Mouse (Mus musculus) stomach, postnatal 0 days (tissue): ENCODE results near the gene Zfp777. TPM values are rescaled to one million over a fixed set of nuclear protein-coding genes. Genes with fewer than 3 reads are reported as not detected.

ENCODE experiments used
- ATAC-seq: fragments of 200-750 bp; cut with Nextera tagmentation; 2 replicates; pipeline ENCODE4 v1.8.0; 2017; ENCODE audit not compliant: low FRiP score, low TSS enrichment
- DNase-seq: peaks from one replicate; pipeline ENCODE4 v3.0.0-alpha.2; 2016; ENCODE audit warnings: low spot score
- H3K27ac ChIP-seq: fragments of 300-500 bp; sonication (generic); replicated peaks from 2 replicates; pipeline ENCODE4 v1.5.1; 2014; ENCODE audit warnings: mild to moderate bottlenecking, control low read depth
- H3K27me3 ChIP-seq: fragments of 300-500 bp; sonication (generic); 2 replicates; pipeline ENCODE4 v1.6.1; 2014; ENCODE audit warnings: low read length; ENCODE audit not compliant: control insufficient read depth, insufficient read depth
- H3K36me3 ChIP-seq: fragments of 300-500 bp; sonication (generic); 2 replicates; pipeline ENCODE4 v1.6.1; 2014; ENCODE audit warnings: low read length, mixed read lengths; ENCODE audit not compliant: control insufficient read depth, insufficient read depth
- H3K4me1 ChIP-seq: fragments of 300-500 bp; sonication (generic); replicated peaks from 2 replicates; pipeline ENCODE4 v1.6.1; 2014; ENCODE audit warnings: antibody characterized with exemption; ENCODE audit not compliant: control insufficient read depth, insufficient read depth
- H3K4me2 ChIP-seq: fragments of 300-500 bp; sonication (generic); replicated peaks from 2 replicates; pipeline ENCODE4 v1.6.1; 2014; ENCODE audit warnings: low read depth, mild to moderate bottlenecking, control low read depth, moderate library complexity
- H3K4me3 ChIP-seq: fragments of 300-500 bp; sonication (generic); 2 replicates; pipeline ENCODE4 v1.5.1; 2014; ENCODE audit warnings: low read depth, low read length, control low read depth
- H3K9ac ChIP-seq: fragments of 300-500 bp; sonication (generic); 2 replicates; pipeline ENCODE4 v1.6.1; 2014; ENCODE audit warnings: mild to moderate bottlenecking, low read length, control low read depth, mixed read lengths
- H3K9me3 ChIP-seq: fragments of 300-500 bp; sonication (generic); 2 replicates; pipeline ENCODE4 v1.6.1; 2016; ENCODE audit warnings: low read length; ENCODE audit not compliant: control insufficient read depth
- CTCF ChIP-seq: IDR thresholded peaks from 2 replicates; pipeline ENCODE4 v1.5.1; 2016; ENCODE audit warnings: antibody characterized with exemption, low read depth, mild to moderate bottlenecking, moderate library complexity
- EP300 ChIP-seq: optimal IDR thresholded peaks from 2 replicates; pipeline ENCODE3; 2016; ENCODE audit warnings: antibody characterized with exemption
- WGBS: fragments of 180-500 bp; shearing (Covaris S2); extraction: QIAGEN DNeasy Blood & Tissue Kit; methylation state at CpG from one replicate; pipeline ENCODE4 v1.1.7; 2014; 5-methylcytosine and 5-hydroxymethylcytosine counted together
- polyA plus RNA-seq: library from polyadenylated mRNA; unstranded; fragments of >200 nt; fragmentation: Nextera tagmentation; extraction: Ambion mirVana; gene quantifications from 2 replicates; pipeline ENCODE4 v1.2.1, GENCODE M21; 2015

Gene Zfp777
- polyA plus RNA-seq, 1 experiment from 2014 or later, result 3.2 TPM

- ATAC-seq (no peak), DNase-seq (no peak)
- no peak overlapping the region for H3K9ac ChIP-seq
- TF ChIP-seq EP300, result no peak
- no peak for TF ChIP-seq CTCF
- 95% methylated on average over 3 of the region's 3 CpGs for WGBS
- no peak overlapping the region for H3K27ac ChIP-seq
- H3K36me3 ChIP-seq, result peaks cover 43% of the 10 kb centered on the region
- 0 out of 2 replicates have a peak, but pooled peaks cover 8% of the 10 kb centered on the region for H3K4me1 ChIP-seq
- no peak overlapping the region for H3K4me2 ChIP-seq
- H3K4me3 ChIP-seq, result no peak overlapping the region
- no peaks in the 10 kb centered on the region for H3K27me3 ChIP-seq
- no peaks in the 10 kb centered on the region for H3K9me3 ChIP-seq
These were observed 33.2 kb upstream of the Zfp777 start for GRCm38 (mm10) chr6:48081952-48082351.

- 0 out of 2 replicates have a peak, but pooled peaks cover 8% of the 10 kb centered on the region for H3K4me1 ChIP-seq
These were observed 32.3 kb upstream of the Zfp777 start for GRCm38 (mm10) chr6:48081021-48081420.

GRCm38 (mm10) chr6:48073316-48073715 is 24.6 kb upstream of the Zfp777 start:
- ATAC-seq (no peak), DNase-seq (no peak)
- Histone ChIP-seq H3K9me3 (no peaks in the 10 kb centered on the region), H3K4me1 (no peaks in the 10 kb centered on the region), H3K27ac (no peak overlapping the region), H3K36me3 (peaks cover 10% of the 10 kb centered on the region), H3K4me3 (no peak overlapping the region), H3K27me3 (no peaks in the 10 kb centered on the region), H3K9ac (no peak overlapping the region), H3K4me2 (no peak overlapping the region)
- 60% methylated on average over 5 of the region's 5 CpGs for WGBS
- TF ChIP-seq EP300 (no peak), CTCF (no peak)

More at GRCm38 (mm10) chr6:48081021-48081420, 32.3 kb upstream of the Zfp777 start:
- TF ChIP-seq CTCF (no peak), EP300 (no peak)
- 92% methylated on average over 5 of the region's 5 CpGs for WGBS
- Histone ChIP-seq H3K9ac (no peak overlapping the region), H3K27ac (no peak overlapping the region), H3K4me3 (no peak overlapping the region), H3K27me3 (no peaks in the 10 kb centered on the region), H3K4me2 (no peak overlapping the region), H3K9me3 (no peaks in the 10 kb centered on the region), H3K36me3 (peaks cover 43% of the 10 kb centered on the region)
- ATAC-seq (no peak), DNase-seq (no peak)

- no peaks in the 10 kb centered on the region for H3K4me1 ChIP-seq
- TF ChIP-seq EP300, result no peak
- no peak for TF ChIP-seq CTCF
- no peak for DNase-seq
- H3K4me2 ChIP-seq, result no peak overlapping the region
- peaks cover 45% of the 10 kb centered on the region for H3K36me3 ChIP-seq
- H3K9me3 ChIP-seq, result no peaks in the 10 kb centered on the region
- ATAC-seq, result no peak
- H3K4me3 ChIP-seq, result no peak overlapping the region
- no peak overlapping the region for H3K9ac ChIP-seq
- 87% methylated on average over 3 of the region's 3 CpGs for WGBS
- no peaks in the 10 kb centered on the region for H3K27me3 ChIP-seq
- no peak overlapping the region for H3K27ac ChIP-seq
These were observed 18.8 kb upstream of the Zfp777 start for GRCm38 (mm10) chr6:48067492-48067891.

- peaks cover 46% of the 10 kb centered on the region for H3K36me3 ChIP-seq
- H3K27ac ChIP-seq, result no peak overlapping the region
- TF ChIP-seq EP300, result no peak
- TF ChIP-seq CTCF, result no peak
- WGBS, result 94% methylated on average over 6 of the region's 6 CpGs
- DNase-seq (no peak), ATAC-seq (no peak)
- H3K4me2 ChIP-seq, result no peak overlapping the region
- H3K4me1 ChIP-seq, result no peaks in the 10 kb centered on the region
- no peak overlapping the region for H3K4me3 ChIP-seq
- H3K9ac ChIP-seq, result no peak overlapping the region
- no peaks in the 10 kb centered on the region for H3K9me3 ChIP-seq
- H3K27me3 ChIP-seq, result no peaks in the 10 kb centered on the region
These were observed 16.9 kb upstream of the Zfp777 start for GRCm38 (mm10) chr6:48065587-48066075.

- Histone ChIP-seq H3K27me3 (no peaks in the 10 kb centered on the region), H3K4me1 (no peaks in the 10 kb centered on the region), H3K36me3 (peaks cover 44% of the 10 kb centered on the region), H3K9ac (no peak overlapping the region), H3K4me3 (no peak overlapping the region), H3K9me3 (no peaks in the 10 kb centered on the region), H3K4me2 (no peak overlapping the region), H3K27ac (no peak overlapping the region)
- WGBS, result 90% methylated on average over 14 of the region's 14 CpGs
- ATAC-seq, result no peak; the same call in 1 of the 2 replicates
- TF ChIP-seq CTCF, result no peak
- DNase-seq, result no peak
These were observed 15.7 kb upstream of the Zfp777 start for GRCm38 (mm10) chr6:48064451-48064850.
